Mouse (Mus musculus) lung, embryonic 14.5 days (tissue): ENCODE data around the gene Tsfm. TPM values are rescaled to one million over a fixed set of nuclear protein-coding genes. Genes with fewer than 3 reads are reported as not detected.

Source experiments
- ATAC-seq: fragments of 200-750 bp; cut with Nextera tagmentation; 2 replicates; pipeline ENCODE4 v1.8.0; 2017; ENCODE audit warnings: mild to moderate bottlenecking, moderate TSS enrichment, moderate library complexity; ENCODE audit not compliant: insufficient read depth
- DNase-seq: peaks from one replicate; pipeline ENCODE4 v3.0.0-alpha.2; 2015
- H3K27ac ChIP-seq: fragments of 300-500 bp; sonication (generic); 2 replicates; pipeline ENCODE4 v1.5.1; 2014; ENCODE audit warnings: low read depth, mild to moderate bottlenecking, moderate library complexity
- H3K27me3 ChIP-seq: fragments of 300-500 bp; sonication (generic); 2 replicates; pipeline ENCODE4 v1.6.1; 2014; ENCODE audit warnings: low read length, control low read depth; ENCODE audit not compliant: insufficient read depth
- H3K36me3 ChIP-seq: fragments of 300-500 bp; sonication (generic); 2 replicates; pipeline ENCODE4 v1.6.1; 2014; ENCODE audit warnings: control low read depth; ENCODE audit not compliant: insufficient read depth
- H3K4me1 ChIP-seq: fragments of 300-500 bp; sonication (generic); 2 replicates; pipeline ENCODE4 v1.6.1; 2014; ENCODE audit warnings: antibody characterized with exemption, control low read depth; ENCODE audit not compliant: insufficient read depth
- H3K4me2 ChIP-seq: fragments of 300-500 bp; sonication (generic); 2 replicates; pipeline ENCODE4 v1.6.1; 2014; ENCODE audit warnings: mild to moderate bottlenecking
- H3K4me3 ChIP-seq: fragments of 300-500 bp; sonication (generic); 2 replicates; pipeline ENCODE4 v1.5.1; 2014; ENCODE audit warnings: low read depth, low read length
- H3K9ac ChIP-seq: fragments of 300-500 bp; sonication (generic); 2 replicates; pipeline ENCODE4 v1.6.1; 2014
- H3K9me3 ChIP-seq: fragments of 300-500 bp; sonication (generic); 2 replicates; pipeline ENCODE4 v1.6.1; 2016; ENCODE audit warnings: low read depth, low read length, control low read depth
- CTCF ChIP-seq: IDR thresholded peaks from 2 replicates; pipeline ENCODE4 v1.5.1; 2016; ENCODE audit warnings: antibody characterized with exemption, low read depth
- WGBS: fragments of 180-500 bp; shearing (Covaris S2); extraction: QIAGEN DNeasy Blood & Tissue Kit; methylation state at CpG from one replicate; pipeline ENCODE4 v1.1.7; 2014; 5-methylcytosine and 5-hydroxymethylcytosine counted together
- polyA plus RNA-seq: library from polyadenylated mRNA; unstranded; fragments of >200 nt; fragmentation: Nextera tagmentation; extraction: Ambion mirVana; gene quantifications from 2 replicates; pipeline ENCODE4 v1.2.1, GENCODE M21; 2014

Gene Tsfm
- 76.8 and 77.3 TPM in 2 replicates for polyA plus RNA-seq

DNA sequence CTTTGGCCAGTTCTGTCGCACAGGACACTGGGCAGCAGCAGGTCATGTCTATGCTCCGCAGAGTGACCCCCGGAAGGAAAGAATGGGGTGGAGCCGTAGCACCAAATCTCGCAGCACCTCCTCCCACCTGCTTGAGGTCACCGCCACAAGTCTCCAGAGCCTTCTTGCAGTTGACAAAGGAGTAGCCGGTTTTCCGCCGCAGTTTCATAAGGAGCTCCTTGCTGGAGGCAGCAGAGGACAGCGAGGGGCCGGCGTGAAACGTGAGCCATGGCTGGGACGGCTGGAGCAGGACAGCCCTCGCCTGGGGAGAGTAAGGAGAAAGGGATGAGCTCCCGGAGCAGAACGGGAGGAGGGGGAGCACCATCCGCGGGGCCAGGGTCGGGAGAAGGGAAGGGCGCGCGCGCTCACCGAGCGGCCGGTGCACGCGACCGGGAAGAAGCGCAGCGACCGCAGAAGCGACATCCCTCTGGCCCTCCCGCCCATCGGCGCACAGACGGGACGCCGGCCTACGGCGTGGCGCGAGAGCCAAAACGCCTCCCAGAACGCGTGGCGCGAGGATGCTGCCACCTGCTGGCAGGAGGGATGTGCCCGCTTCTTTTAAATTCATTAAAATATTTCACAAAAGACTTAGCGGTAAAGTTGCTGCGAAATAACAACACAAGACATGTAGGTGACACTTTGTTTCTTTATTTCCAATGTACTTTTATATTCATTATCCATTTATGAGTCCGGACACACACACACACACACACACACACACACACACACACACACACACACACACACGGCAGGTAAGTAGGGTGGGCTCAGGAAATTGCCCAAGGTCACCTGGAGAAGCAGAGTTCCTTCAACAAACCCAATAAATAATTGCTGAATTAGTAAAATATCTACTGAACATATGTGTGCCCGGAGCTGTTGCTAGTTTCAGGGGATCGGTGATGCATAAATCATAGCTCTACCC lies at the start of gene Tsfm:
Tsfm (minus strand) TSS at position 505 of the 961 bp plus-strand sequence.
- H3K4me3 ChIP-seq, result peak within 1 kb of the TSS; percentile 87
- 5% methylated on average over 56 of the region's 56 CpGs for WGBS
- TF ChIP-seq CTCF, result peak; percentile 95

DNA sequence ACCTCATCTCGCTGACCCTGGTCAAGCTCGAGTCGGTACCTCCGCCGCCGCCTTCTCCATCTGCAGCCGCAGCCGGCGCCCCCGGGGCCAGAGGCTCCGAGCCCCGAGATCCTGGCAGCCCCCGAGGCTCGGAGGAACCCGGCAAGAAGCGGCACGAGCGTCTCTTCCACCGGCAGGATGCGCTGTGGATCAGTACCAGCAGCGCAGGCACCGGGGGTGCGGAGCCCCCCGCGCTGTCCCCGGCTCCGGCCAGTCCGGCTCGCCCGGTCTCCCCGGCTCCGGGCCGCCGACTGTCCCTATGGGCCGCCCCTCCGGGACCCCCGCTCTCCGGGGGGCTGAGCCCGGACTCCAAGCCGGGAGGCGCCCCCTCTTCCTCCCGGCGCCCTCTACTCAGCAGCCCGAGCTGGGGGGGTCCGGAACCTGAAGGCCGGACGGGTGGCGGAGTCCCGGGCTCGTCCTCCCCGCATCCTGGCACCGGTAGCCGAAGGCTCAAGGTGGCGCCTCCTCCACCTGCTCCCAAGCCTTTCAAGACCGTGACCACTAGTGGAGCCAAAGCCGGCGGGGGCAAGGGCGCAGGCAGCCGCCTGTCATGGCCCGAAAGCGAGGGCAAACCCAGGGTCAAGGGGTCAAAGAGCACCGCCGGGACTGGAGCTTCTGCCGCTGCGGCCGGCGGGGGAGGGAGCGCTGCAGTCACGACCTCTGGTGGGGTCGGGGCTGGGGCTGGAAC lies 49.2 kb upstream of the Tsfm start:
- ATAC-seq (0 out of 2 replicates have a peak, but pooled peaks have one; percentile 10), DNase-seq (peak; percentile 62)
- Histone ChIP-seq H3K4me1 (0 out of 2 replicates have a peak, but pooled peaks cover 3% of the 10 kb centered on the region), H3K27me3 (peaks cover 71% of the 10 kb centered on the region), H3K4me2 (peak overlapping the region; percentile 86), H3K9ac (peak overlapping the region; percentile 36), H3K36me3 (no peaks in the 10 kb centered on the region), H3K27ac (no peak overlapping the region), H3K4me3 (peak overlapping the region; percentile 47), H3K9me3 (no peaks in the 10 kb centered on the region)
- TF ChIP-seq CTCF, result no peak; the same call in 1 of the 2 replicates
- 2% methylated on average over 64 of the region's 70 CpGs for WGBS

More for the DNA sequence above, at the start of gene Tsfm:
- peak within 1 kb of the TSS; percentile 88 for H3K9ac ChIP-seq
- no peaks in the 10 kb centered on the region for H3K27me3 ChIP-seq
- peak within 1 kb of the TSS; percentile 69 for H3K4me2 ChIP-seq
- DNase-seq (peak; percentile 98), ATAC-seq (peak; percentile 91)
- no peaks in the 10 kb centered on the region for H3K9me3 ChIP-seq
- no peaks in the 10 kb centered on the region for H3K4me1 ChIP-seq
- peaks cover 37% of the 10 kb centered on the region for H3K36me3 ChIP-seq
- H3K27ac ChIP-seq, result peak within 1 kb of the TSS; percentile 79; the same call in 1 of the 2 replicates

DNA sequence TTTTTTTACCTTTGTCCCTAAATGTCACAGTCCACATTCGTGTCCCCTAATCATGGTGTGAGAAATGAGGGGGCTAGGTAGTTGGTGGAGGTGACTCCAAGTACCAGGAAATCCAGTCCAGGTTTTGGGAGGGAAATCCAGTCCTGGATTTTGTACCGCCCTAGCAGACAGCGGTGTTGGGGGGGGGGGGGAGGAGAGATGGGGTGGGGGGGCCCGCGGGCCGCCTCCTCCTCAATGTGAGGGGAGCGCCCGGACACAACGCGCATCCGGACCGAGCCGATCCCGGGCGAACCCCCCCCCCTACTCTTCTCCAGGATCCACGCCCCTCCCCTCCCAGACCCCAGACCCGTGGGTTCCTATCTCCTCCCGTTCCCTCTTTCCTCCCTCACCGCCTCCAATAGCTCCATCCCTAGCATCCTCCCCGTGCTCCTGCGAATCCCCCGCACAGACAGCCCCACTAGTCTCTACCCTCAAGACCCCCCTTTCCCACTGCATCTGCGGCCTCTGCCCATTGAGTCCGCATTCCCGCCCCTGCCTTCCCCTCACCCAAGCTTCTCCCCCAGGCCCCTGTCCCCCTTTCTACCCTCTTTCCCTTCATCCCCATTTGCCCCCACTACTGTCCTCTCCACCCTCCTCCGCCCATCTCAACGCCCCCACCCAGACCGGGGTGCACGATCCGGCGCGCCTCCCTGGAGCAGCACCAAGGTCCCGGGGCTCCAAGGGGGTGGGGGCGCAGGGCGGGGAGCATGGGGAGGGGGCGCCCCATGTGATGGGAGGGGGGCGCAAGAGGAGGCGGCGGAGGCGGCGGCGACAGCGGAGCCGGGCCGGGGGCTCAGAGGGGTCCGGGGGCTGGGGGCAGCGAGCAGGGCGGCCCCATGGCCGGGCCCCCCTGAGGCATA lies 48.3 kb upstream of the Tsfm start:
- peak overlapping the region; percentile 86 for H3K4me2 ChIP-seq
- H3K9me3 ChIP-seq, result no peaks in the 10 kb centered on the region
- ATAC-seq, result 0 out of 2 replicates have a peak, but pooled peaks have one; percentile 25
- peak overlapping the region; percentile 47 for H3K4me3 ChIP-seq
- H3K9ac ChIP-seq, result peak overlapping the region; percentile 36; the same call in 1 of the 2 replicates
- H3K27ac ChIP-seq, result no peak overlapping the region
- WGBS, result 2% methylated on average over 45 of the region's 49 CpGs
- no peaks in the 10 kb centered on the region for H3K36me3 ChIP-seq
- H3K4me1 ChIP-seq, result 0 out of 2 replicates have a peak, but pooled peaks cover 3% of the 10 kb centered on the region
- DNase-seq, result peak; percentile 82
- peaks cover 68% of the 10 kb centered on the region for H3K27me3 ChIP-seq
- no peak for TF ChIP-seq CTCF

DNA sequence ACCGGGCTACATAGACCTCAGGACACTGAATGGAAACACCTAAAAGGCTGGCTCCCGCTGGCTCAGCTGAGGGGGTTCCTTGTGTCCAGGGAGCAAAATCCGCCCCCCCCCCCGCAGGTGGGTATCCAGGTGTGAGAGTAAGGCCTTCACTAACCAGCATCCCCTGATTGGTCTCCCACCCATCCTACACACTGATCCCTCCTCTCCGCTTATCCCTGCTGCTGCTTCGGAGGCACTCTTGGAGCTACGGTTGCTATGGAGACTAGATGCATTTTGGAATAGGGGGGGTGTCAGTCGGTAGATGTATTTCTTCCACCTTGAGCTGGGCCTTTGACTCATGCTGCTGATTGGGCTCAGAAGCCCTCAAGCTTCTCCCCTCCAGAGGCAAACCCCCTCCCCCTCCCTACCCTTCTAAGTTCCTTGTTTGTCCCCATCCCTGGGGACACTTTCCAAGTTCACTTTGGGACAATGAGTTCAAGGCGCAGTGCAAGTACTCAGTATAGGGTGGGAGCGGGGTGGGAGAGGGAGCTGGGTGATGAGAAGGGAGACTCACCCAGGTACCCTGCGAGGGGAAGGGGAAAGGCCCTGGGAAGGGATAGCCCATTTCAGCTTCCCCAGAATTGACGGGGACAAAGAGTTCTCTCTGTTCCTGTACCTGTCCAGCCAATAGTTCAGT lies 47.5 kb upstream of the Tsfm start:
- ATAC-seq (peak; percentile 22; the same call in 1 of the 2 replicates), DNase-seq (no peak)
- 2% methylated on average over 12 of the region's 12 CpGs for WGBS
- Histone ChIP-seq H3K27ac (no peak overlapping the region), H3K4me1 (0 out of 2 replicates have a peak, but pooled peaks cover 3% of the 10 kb centered on the region), H3K36me3 (no peaks in the 10 kb centered on the region), H3K27me3 (peaks cover 60% of the 10 kb centered on the region), H3K4me3 (peak overlapping the region; percentile 47), H3K4me2 (peak overlapping the region; percentile 86), H3K9ac (no peak overlapping the region), H3K9me3 (no peaks in the 10 kb centered on the region)
- no peak for TF ChIP-seq CTCF

DNA sequence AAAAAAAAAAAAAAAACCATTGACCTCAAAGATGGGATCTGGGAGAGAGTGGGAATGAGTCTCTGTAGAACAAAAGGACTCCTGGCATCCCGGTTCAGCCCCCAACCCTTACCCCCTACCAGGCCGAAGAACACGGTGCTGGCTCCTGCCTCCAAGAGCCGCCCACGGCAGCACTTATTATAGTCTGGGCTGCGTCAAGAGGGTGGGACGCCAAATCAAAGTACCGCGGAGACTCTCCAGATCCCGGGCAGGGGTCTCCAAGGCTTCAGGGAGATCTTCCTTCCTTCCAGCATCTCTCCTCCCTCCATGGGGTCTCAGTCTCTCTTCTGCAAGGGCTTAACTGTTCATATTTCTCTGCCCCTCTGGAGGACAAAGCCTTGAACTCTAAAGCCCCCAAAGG lies 46.9 kb upstream of the Tsfm start:
- no peaks in the 10 kb centered on the region for H3K36me3 ChIP-seq
- no peak overlapping the region for H3K9ac ChIP-seq
- 5% methylated on average over 10 of the region's 10 CpGs for WGBS
- H3K4me1 ChIP-seq, result 0 out of 2 replicates have a peak, but pooled peaks cover 3% of the 10 kb centered on the region
- no peak overlapping the region for H3K27ac ChIP-seq
- TF ChIP-seq CTCF, result no peak
- H3K4me2 ChIP-seq, result no peak overlapping the region
- no peaks in the 10 kb centered on the region for H3K9me3 ChIP-seq
- no peak overlapping the region for H3K4me3 ChIP-seq
- no peak for DNase-seq
- no peak for ATAC-seq
- peaks cover 54% of the 10 kb centered on the region for H3K27me3 ChIP-seq

DNA sequence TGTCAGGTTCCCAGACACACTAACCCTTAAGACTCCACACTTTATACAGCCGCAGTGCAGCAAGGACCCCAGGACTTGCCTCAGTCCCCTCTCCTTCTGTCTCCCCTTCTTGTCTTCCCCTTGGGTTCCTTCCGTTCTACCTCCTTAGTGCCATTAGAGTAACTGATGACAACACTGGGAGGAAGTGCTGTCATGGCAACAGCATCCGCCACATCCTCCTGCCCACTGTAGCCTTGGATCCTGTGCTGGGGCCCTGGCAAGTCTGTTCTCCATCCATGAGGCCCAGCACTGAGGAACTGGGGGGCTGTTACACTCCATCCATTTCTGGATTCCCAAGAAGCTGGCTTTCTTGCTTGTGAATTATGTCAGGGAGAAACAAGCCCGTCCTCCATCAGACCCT lies 45.4 kb upstream of the Tsfm start:
- no peak for ATAC-seq
- peaks cover 42% of the 10 kb centered on the region for H3K27me3 ChIP-seq
- H3K9ac ChIP-seq, result no peak overlapping the region

More for the DNA sequence above, 45.4 kb upstream of the Tsfm start:
- no peaks in the 10 kb centered on the region for H3K36me3 ChIP-seq
- H3K4me3 ChIP-seq, result no peak overlapping the region
- 33% methylated on average over 4 of the region's 4 CpGs for WGBS
- no peaks in the 10 kb centered on the region for H3K9me3 ChIP-seq
- no peak for TF ChIP-seq CTCF
- H3K27ac ChIP-seq, result no peak overlapping the region
- H3K4me2 ChIP-seq, result no peak overlapping the region
- 0 out of 2 replicates have a peak, but pooled peaks cover 1% of the 10 kb centered on the region for H3K4me1 ChIP-seq
- no peak for DNase-seq
